Mouse (Mus musculus) kidney, adult 8-10 months (tissue): Measurements from ENCODE around the gene Olfr870.
"Not testable (repeated sequence)": the region's sequence is repeated elsewhere in the genome, so short reads cannot be mapped to it uniquely, and the experiment has no call there.

Experiments used
- DNase-seq, 2 experiments: peaks; one replicate each; pipeline ENCODE4 v3.0.0; 2022

Gene Olfr870

GRCm38 (mm10) chr9:20173957-20174356, at the start of gene Olfr870:
TSS of gene Olfr870 (minus strand) at chr9:20174057.
- no peak for DNase-seq

- DNase-seq: no peak
Observed at GRCm38 (mm10) chr9:20211907-20212306, 38.0 kb upstream of the Olfr870 start, which contains the start of gene Olfr871. TSS of gene Olfr871 (plus strand) at chr9:20212207.

GRCm38 (mm10) chr9:20211477-20211876, 37.6 kb upstream of the Olfr870 start:
- DNase-seq: no peak

- no peak for DNase-seq
Observed at GRCm38 (mm10) chr9:20210812-20211211, 37.0 kb upstream of the Olfr870 start.

GRCm38 (mm10) chr9:20203413-20203984, 29.6 kb upstream of the Olfr870 start:
- not testable (repeated sequence) for DNase-seq

- no peak for DNase-seq
Observed at GRCm38 (mm10) chr9:20202131-20202530, 28.3 kb upstream of the Olfr870 start.

- peak in 1 of 2 experiments; percentile 0 for DNase-seq
Observed at GRCm38 (mm10) chr9:20179463-20179862, 5.6 kb upstream of the Olfr870 start.

- peak; percentile 45 to 54 for DNase-seq
Observed at GRCm38 (mm10) chr9:20149706-20150105, 24.2 kb downstream of the Olfr870 start.

- no peak for DNase-seq
Observed at GRCm38 (mm10) chr9:20128709-20129108, 45.1 kb downstream of the Olfr870 start, which contains the start of gene Olfr869. TSS of gene Olfr869 (plus strand) at chr9:20129009.
